Mouse (Mus musculus): ENCODE results near the gene Nolc1.

Gene Nolc1

DNA sequence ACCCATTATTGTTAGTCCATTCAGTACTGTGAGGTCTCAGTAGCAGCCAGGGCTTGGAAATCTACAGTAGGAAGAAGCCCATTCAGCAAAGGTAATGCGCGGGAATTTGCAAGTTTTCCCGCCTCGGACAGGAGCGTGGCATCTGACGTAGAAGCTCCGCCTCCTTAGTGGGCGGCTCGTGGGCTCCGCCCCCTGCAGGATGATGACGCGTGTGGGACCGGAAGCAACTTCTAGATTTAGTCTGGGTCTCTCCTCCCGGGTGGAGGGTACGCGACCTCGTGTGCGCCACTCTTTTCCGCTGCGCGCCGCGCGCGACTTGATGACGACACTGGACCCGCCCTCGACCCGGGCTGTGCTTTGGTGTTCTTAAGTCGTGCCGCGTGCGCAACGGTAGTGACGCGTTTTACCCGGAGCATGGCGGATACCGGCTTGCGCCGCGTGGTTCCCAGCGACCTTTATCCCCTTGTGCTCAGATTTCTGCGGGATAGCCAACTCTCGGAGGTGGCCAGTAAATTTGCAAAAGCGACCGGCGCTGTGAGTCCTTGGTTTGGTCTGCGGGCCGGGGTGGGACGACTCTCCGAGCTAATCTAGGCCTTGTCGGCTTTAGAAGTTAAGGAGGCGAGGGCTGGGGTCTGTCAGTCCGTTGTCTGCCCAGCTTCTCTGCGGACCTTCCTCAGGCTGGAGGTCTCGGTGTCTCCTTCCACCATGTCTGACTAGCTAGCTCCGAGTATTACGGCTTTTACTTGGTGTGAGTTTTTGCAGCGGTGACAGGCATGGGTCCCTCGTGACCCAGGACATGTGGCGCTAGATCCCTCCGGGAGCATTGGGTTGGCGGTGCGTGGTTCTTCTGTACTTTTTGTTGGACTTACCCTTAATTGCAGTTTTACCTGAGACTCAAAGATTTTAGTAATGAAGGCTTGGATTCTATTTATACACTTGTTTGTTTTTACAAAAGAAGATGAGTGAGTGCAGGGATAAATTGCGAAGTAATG is at the start of gene Nolc1:
TSS of gene Nolc1 (plus strand) at position 248 of the 992 bp plus-strand sequence.
- peak; percentile 99 for DNase-seq (ENCODE audit: low spot score in 2 of 2)

DNA sequence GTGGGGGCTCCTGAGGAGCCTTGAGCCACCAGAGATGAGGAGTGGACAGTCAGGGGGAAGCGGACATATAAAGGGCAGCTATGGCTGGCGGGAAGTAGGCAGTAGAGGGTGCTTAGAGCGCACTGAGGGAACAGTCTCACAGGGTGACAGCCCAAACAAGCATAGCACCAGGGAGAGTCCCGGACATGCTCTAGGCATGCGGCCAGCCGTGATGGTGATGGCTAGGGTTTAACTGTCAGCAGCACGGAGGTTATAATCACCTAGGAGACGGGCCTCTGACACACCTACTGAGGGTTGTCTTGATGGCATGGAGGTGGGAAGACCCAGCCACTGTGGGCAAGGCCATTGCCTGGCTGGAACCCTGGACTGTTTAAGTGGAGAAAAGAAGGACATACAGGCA is 49.1 kb upstream of the Nolc1 start:
- DNase-seq (ENCODE audit: low spot score in 2 of 2) = no peak

DNA sequence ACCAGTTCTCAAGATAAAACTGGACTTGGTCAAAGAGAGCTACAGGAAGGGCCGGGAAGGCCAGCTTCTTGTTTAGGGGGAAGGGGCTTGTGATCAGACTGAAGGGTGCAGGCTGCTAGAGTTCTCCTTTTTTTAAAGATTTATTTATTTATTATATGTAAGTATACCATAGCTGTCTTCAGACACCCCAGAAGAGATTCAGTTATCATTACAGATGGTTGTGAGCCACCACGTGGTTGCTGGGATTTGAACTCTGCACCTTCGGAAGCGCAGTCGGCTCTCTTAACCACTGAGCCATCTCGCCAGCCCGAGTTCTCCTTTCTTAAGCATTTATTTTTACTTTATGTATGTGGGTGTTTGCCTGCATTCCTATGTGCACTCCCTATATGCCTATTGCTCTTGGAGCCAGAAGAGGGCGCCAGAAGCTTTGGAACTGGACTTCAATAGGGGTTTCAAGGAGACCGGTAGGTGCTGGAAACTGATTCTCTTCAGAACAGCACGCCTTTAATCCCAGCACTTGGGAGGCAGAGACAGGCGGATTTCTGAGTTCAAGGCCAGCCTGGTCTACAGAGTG is 46.8 kb upstream of the Nolc1 start:
- DNase-seq (ENCODE audit: low spot score in 2 of 2) = no peak

DNA sequence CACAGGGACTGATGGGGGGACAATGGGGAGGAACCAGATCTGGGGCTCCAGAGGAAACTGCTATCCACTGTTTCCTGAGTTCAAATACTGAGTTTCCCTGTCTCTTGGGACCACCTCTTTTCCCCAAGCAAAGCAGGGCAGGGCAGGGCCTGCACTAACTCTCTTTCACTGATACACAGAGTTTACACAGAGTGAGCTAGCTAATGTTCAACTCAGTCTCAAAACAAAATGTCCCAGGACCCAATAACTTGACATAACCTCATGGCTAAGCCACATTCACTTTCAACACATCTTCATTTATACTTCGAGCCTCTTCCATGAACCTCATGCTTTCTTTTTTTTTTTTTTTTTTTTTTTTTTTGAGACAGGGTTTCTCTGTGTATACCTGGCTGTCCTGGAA is 46.0 kb upstream of the Nolc1 start:
- no peak for DNase-seq (ENCODE audit: low spot score in 2 of 2)

DNA sequence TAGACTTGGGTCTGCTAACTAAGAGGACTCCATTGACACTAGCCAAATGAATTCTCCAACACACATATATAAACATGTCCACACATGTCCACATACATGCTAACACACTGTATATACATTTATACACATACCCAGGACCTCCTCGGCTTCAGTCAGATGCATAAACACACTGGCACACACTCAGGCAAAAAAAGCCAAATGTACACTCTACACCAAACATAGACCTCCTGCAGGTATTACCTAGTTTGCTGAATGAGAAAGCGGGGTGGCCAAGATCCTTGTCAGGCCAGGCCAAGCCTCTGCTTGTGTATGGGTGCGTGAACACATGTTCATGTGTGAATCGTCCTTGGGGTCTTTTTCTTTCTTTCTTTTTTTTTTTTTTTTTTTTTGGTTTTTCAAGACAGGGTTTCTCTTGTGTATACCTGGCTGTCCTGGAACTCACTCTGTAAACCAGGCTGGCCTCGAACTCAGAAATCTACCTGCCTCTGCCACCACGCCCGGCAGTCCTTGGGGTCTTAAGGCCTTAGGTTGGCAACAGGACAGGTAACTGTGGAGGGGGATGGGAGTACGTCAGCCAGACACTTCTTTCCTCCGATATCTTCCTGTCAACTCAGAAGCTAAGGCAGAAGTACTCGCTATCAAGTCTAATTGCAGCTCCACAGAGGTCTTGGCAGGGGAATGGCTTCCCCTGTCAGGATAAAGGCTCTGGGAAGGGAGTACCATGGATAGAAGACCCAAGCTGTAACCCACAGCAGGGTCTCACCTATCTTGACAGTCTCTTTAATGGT is 45.3 kb upstream of the Nolc1 start:
- DNase-seq (ENCODE audit: low spot score in 2 of 2) = no peak

DNA sequence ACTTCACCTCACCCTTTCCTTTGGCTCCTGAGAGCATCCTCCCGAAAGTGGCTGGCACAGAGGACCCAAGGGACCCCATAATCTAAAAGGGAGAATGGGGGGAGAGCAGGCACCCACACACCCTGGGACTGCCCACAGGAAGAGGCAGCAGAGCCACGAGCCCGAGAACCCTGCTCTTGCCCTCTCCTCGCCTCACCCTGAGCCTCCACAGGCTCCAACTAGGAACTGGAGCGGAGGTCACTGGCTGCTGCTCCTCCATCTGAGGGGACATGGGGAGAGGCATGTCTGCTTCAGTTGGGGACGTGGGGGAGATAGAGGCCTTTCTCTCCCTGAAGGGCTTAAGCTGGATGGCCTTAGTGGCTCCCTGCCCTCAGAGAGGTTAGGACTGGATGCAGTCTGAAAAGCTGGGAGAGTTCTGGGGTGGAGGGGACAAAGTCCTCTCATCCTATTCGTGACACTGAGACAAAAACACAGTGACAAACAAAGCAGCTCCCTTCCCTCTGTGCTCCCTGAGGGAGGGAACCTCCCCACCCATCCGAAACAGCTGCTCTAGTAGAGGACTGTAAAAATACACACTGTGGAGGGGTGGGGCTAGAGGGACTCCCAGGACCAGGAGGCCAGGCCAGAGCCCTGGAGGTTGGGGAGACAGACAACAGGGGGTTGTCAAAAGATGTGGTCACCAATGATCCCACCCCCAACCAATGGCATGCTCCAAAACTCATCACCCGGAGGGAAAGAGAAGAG is 43.8 kb upstream of the Nolc1 start:
- no peak for DNase-seq (ENCODE audit: low spot score in 2 of 2)

DNA sequence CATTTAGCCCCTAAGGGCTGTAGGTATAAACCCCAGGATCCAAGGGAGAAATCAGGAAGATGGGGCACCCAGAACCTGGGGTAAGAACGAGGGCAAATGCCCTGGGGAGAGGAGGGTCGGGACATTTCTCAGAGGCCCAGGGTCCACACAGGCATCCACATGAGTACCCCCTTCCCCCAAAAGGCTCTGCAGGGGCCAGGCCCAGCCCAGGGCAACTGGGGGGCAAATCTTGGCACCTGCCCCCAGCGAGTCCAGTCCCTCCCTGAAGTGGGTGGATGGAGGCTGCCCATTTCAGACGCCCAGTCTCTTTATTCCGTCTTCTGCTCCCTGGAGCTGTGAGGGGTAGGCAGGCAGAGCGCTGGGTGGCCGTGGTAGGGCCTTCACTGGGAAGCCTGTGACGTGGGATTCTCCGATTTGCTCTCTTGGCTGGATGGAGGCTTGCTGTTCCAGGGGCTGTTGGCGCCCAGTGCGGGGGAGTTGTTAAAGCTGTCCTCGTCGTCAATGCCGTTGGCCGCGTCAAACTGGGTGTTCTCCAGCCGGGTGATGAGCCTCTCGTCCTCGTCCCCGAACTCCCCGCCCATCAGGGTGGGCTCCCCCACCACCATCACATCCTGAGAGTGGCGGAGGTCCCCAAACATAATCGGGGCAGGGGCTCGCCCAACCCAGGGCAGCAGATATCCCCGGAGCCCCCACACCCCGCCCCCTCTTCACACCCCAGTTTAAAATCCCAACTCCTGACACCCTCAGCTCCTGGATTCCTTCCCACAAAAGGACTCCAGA is 42.7 kb upstream of the Nolc1 start:
- DNase-seq (ENCODE audit: low spot score in 2 of 2) = no peak

DNA sequence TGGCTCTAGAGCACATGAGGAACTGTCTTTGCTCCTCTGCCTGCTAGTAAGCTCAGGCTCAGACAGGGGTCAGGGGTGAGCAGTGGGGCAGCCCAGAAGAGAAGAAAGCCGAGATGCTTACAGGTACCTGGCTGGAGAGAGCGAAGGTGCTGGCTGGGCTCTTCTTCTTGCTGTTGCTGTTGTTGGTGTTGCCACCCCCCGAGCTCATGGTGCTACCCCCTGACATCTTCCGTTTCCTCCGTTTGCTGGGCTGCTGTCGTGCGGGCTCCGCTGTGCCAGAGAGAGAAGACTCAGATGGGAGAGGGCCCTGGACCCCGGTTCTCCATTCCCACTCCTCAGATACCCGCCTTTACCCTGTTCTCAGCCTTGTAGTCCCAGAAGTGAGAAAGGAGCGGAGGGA is 41.8 kb upstream of the Nolc1 start:
- no peak for DNase-seq (ENCODE audit: low spot score in 2 of 2)

DNA sequence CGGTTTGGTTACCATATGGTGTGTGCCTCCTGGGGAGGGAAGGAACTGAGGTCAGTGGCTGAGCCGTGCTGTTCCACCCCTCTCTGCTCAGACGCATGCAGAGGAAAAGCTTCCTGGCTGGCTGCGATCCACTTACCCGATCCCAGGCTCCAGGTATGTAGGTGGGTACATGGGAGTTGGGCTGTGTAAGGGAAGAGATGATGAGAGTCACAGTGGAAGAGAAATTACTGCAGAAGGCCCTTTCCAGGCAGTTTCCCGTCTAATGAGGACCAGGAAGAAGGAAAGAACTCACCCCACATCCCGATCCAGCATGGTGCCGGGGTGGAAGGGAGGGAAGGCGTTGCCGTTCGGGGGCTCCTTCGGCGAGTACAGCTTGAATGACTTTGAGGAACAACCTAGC is 39.7 kb upstream of the Nolc1 start:
- no peak for DNase-seq (ENCODE audit: low spot score in 2 of 2)

DNA sequence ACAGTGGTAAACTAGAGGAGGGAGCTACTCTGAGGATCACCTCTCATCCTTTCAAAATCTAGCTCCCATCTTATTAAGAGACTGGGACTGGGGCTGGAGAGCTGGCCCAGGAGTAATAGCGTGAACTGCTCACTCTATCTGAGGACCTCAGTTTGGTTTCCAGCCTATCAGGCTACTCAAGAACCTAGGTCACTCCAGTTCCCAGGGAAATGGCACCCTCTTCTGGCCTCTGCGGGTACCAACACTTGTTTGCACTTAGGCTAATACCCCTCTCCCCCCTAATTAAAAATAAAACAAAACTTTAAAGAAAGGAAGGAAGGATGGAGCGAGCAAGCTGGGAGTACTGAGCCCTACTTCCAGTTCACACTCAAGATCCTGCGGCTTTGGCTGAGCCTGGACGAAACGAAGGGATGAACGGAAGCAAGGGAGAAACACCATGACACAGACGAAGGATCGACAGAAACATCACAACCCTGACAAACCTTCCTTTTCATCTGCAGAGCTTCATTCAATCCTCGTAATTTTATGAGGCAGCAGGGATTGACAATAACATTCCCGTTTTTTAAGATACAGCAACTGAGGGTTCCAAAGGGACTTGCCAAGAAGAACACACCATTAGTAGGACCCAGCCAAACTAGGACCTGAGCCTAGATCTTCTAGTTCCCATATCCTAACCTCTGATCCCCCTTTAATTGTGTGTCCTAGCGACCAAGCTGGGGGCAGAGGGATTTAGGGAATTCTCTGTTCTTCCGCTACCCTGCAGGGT is 39.0 kb upstream of the Nolc1 start:
- DNase-seq (ENCODE audit: low spot score in 2 of 2) = no peak

DNA sequence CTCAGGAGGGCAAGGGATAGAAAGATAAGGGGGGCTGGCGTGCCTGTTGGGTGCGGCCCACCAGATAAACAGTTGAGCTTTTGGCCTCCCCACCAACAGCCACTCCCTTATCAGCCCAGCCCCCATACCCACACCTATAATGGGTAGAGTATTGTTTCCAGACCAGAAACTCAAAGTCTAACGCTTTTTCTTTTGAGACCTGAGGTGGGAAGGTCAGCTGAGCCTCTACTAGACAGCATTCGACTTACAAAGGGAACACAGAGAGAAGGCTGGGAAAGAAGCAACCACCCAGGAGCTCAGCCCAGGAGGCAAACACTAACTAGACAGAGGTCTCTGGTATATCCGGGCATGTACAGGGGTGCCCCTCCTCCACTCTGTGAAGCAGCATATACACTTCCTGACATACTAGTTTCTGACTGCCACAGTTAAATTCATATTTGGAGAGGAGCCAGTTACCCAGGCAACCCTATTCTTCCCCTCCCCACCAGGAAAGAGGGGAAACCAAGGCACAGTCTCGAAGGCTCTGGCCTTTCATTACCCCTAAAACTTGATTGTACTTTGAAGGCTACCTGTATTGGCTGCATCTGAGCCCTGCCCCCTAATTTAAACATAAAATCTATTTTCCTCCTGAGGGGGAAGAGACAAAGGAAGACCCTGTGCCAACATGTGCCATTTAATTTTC is 38.3 kb upstream of the Nolc1 start:
- DNase-seq (ENCODE audit: low spot score in 2 of 2) = no peak

DNA sequence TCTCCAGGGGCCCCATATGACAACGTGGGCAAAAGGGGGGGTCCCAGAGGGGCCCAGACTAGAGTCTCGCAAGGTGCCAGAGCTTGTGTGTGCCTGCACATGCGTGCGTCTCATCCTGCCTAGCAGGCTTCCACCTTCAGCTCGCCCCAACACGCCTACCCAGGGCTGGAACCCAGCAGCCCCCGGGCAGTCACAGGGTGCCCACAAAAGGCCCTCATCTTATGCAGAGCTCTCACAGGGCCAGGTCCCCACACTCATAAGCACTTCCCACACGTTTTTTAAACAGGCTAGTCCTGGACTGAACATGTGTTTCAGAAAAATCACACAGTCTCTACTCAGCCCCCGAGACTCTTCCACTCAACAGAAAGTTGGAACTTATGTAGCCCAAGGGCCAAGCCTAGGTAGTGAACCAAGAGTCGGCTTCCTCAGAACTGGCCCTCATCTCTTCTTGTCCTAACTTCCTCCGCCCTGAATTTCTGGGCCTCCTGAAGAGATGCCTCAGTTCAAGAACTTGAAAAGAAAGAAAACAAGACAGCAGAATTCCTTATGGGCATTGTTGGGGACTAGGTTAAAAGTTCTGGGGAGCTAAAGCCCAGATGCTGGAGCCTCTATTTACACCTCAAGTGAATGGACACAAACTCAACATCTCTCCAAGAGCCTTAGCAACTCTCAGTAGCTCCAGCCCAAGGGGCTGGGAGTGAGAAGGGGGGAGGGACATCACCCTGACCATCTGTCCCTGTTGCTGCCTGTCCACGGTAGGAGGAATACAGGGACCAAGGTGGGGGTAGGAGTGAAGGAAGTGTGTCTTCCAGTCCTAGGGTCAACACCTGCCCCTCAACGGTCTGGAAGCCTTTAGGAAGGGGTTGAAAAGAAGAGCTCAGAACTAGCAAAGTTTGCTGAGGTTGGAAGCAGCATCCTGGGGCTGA is 37.5 kb upstream of the Nolc1 start:
- DNase-seq (ENCODE audit: low spot score in 2 of 2) = peak in 1 of 2 experiments; percentile 41

DNA sequence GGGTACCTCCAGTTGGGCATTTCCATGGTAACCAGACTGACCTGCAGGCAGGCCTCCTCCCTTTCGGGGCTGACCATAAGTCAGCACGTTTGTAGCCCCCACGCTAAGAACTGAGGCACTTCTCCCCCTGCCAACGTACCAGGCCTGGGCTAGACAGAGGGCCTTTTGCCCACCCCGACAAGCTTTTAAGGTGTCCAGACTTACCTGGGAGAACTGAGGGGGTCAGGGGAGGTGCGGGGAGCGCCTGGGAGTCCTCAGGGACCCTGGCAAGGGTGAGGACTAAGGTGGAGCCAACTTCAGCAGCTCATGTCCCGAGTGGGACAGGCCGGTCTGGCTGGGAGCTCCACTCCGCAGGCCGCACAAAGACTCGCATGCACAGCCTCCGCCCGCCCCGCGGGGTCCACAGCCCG is 36.8 kb upstream of the Nolc1 start:
- peak in 1 of 2 experiments; percentile 42 for DNase-seq (ENCODE audit: low spot score in 2 of 2)

DNA sequence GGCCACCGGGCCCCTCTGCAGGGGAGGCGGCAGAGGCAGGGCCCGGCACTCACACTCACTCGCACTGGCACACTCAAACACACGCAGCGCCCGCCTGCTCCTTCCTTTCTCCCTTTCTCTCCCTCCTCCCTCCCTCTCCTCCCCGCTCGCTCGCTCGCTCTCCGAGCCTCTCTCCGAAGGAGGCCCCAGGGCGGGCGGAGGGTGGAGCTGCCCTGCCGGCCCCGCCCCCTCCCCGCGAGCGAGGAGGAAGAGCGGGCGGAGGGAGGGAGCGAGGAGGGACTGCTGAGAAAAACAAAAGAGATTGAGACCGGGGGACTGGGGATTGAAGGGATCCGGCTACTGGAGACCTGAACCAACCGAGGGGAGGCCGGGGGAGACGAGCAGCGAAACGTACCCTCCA is 36.2 kb upstream of the Nolc1 start:
- DNase-seq (ENCODE audit: low spot score in 2 of 2) = peak; percentile 69 to 86

DNA sequence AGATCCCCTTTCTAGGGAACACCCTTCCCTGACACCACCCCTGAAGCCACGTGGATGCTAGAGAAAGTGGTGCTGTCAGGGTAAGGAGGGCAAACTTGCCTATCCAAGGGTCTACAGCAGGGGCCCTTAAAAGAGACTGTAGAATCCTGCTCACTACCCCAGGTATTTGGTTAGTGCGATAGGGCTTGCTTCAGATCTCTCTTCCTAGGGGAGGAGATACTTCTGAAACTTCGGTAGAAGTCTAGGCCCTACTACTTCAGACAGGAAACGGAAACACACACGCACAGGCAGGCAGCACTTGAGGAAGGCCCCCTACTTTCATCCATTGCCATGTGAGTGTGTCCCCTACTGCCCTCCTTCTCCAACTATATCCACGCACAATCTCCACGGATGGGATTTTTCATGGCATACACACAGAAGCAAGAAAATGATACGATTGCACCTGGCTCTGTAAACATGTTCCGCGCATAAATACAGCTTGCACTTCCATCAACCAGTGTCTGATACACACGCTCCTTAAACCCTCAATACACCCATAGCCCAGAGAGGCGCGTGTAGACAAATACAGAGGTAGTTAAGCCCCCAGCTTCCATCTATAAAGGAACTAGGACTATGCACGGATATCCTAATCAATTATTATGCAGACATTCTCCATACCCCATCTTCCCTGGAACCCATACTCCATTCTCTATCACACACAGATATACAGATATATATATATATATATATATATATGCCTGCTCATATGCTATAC is 35.3 kb upstream of the Nolc1 start:
- DNase-seq (ENCODE audit: low spot score in 2 of 2) = no peak

DNA sequence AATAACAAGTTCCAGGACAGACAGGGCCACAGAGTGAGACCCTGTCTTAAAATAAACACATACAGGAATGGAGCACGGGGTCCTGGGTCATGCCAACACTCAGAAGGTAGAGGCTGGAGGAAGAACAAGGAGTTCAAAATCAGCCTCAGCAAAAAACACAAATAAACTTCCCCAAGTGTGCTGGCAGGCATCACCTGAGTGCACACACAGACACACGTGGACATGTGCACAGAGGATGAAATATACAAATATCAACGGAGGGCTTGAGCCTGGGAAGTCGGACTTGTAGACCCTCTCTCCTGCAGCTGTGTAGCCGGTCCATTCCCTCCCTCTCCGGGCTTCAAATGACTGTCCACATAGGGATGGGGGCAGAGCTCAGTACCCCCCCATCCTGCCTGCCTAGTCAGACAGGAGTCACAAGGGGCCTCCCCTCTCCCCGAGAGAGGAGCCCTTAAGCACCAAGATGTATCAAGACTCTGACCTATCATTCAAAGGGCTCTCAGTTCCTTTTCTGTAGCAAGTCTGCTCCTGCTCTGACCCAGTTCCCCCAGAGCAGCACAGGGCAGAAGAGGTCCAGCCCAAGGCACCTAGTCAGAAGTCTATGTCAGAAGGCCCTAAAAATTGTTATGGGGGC is 34.2 kb upstream of the Nolc1 start:
- no peak for DNase-seq (ENCODE audit: low spot score in 2 of 2)

DNA sequence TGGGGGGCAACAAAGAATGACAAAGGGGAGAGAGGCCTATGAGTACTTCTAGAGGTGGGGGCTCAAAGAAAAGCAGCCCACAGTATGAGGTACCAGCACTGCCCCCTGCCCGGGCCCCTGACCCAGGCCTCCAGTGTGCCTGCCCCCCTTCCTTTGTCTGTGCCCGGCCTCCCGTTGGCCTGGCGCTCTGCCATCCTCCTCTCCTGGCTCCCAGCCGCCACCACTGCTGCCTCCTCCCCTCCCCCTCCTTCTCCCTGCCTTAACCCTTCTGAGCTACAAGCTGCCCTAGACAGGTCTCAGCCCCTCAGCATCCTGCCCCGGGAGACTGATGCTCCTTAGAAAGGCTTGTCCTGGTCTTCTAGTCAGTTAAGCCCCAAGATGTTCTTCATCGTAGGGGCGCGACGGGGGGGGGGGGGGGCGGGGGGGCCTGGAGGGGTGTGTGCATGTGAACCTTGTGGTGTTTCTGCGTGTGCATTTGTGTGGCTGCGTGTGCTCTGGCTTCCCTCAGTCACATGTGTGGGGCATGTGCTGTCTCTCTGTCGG is 33.7 kb upstream of the Nolc1 start:
- peak; percentile 61 to 77 for DNase-seq (ENCODE audit: low spot score in 2 of 2)
